Mouse (Mus musculus) limb, embryonic 10.5 days (tissue): ENCODE data around the gene Gm10964. TPM values are rescaled to one million over a fixed set of nuclear protein-coding genes. Genes with fewer than 3 reads are reported as not detected.

Experiments used
- DNase-seq: peaks from one replicate; pipeline ENCODE4 v3.0.0-alpha.2; 2017; ENCODE audit warnings: low spot score
- H3K27ac ChIP-seq: fragments of 300-500 bp; sonication (generic); 2 replicates; pipeline ENCODE4 v1.5.1; 2016; ENCODE audit warnings: mild to moderate bottlenecking
- H3K27me3 ChIP-seq: fragments of 300-500 bp; sonication (generic); 2 replicates; pipeline ENCODE4 v1.6.1; 2016; ENCODE audit warnings: low read depth, mild to moderate bottlenecking; ENCODE audit not compliant: poor library complexity, severe bottlenecking
- H3K36me3 ChIP-seq: fragments of 300-500 bp; sonication (generic); 2 replicates; pipeline ENCODE4 v1.6.1; 2016; ENCODE audit warnings: mild to moderate bottlenecking, moderate library complexity
- H3K4me1 ChIP-seq: fragments of 300-500 bp; sonication (generic); 2 replicates; pipeline ENCODE4 v1.6.1; 2016
- H3K4me3 ChIP-seq: fragments of 300-500 bp; sonication (generic); 2 replicates; pipeline ENCODE4 v1.5.1; 2016; ENCODE audit warnings: mild to moderate bottlenecking, moderate library complexity
- H3K9me3 ChIP-seq: fragments of 300-500 bp; sonication (generic); replicated peaks from 2 replicates; pipeline ENCODE4 v1.6.1; 2016; ENCODE audit warnings: mild to moderate bottlenecking
- WGBS: fragments of 180-500 bp; shearing (Covaris S2); methylation state at CpG from one replicate; pipeline ENCODE4 v1.1.7; 2016; 5-methylcytosine and 5-hydroxymethylcytosine counted together
- polyA plus RNA-seq: library from polyadenylated mRNA; unstranded; fragments of >200 nt; fragmentation: Nextera tagmentation; extraction: Ambion mirVana; gene quantifications from 2 replicates; pipeline ENCODE4 v1.2.1, GENCODE M21; 2016

The Gm10964 gene
- polyA plus RNA-seq, 1 experiment from 2014 or later: not detected

DNA sequence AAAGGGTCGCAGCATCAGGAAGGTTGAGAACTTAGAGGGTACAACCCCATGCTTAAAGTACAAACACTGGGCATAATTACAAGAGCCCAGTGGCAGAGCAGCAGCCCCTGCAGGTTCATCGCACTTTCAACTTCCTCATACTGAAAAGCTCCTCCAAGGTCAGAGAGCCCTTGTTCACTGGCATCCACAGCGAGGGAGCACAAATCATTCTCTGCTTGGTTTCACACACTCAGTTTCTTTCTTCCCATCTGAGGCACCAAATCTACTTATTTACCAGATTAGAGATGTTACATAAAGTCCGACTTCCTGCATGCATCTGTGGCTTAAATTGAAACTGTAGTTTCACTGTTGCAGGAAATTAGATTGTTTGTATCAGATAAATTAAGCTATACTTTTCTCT is 33.7 kb downstream of the Gm10964 start:
- Histone ChIP-seq H3K36me3 (peaks cover 78% of the 10 kb centered on the region), H3K27ac (no peak overlapping the region), H3K27me3 (no peaks in the 10 kb centered on the region), H3K4me1 (no peaks in the 10 kb centered on the region), H3K4me3 (no peak overlapping the region), H3K9me3 (no peaks in the 10 kb centered on the region)
- DNase-seq: no peak
- 92% methylated on average over 4 of the region's 4 CpGs for WGBS

DNA sequence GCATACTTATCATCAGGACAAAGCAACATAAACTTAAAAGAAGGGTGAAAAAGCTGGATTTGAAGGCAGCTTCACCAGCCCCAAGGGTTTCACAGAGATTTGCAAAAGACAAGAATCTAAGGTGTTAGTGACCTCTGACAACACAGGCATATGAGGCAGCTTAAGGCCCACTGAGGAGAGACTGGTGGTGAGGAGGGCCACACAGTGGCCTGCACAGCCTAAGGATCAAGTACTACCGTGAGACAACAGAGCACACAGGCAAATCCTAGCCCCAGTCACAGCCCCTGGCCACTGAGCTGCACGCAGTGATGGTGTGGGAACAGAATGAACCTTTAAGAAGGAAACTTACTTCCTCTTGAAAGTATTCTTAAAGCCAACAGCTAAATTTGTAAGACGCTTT is 34.3 kb downstream of the Gm10964 start:
- 88% methylated on average over 3 of the region's 3 CpGs for WGBS
- Histone ChIP-seq H3K27ac (no peak overlapping the region), H3K4me1 (no peaks in the 10 kb centered on the region)

GRCm38 (mm10) chr3:103774009-103774408 is 34.8 kb downstream of the Gm10964 start:
- H3K4me3 ChIP-seq: no peak overlapping the region

More for the DNA sequence above, 34.3 kb downstream of the Gm10964 start:
- Histone ChIP-seq H3K9me3 (no peaks in the 10 kb centered on the region), H3K36me3 (peaks cover 77% of the 10 kb centered on the region), H3K27me3 (no peaks in the 10 kb centered on the region), H3K4me3 (no peak overlapping the region)
- DNase-seq: no peak

DNA sequence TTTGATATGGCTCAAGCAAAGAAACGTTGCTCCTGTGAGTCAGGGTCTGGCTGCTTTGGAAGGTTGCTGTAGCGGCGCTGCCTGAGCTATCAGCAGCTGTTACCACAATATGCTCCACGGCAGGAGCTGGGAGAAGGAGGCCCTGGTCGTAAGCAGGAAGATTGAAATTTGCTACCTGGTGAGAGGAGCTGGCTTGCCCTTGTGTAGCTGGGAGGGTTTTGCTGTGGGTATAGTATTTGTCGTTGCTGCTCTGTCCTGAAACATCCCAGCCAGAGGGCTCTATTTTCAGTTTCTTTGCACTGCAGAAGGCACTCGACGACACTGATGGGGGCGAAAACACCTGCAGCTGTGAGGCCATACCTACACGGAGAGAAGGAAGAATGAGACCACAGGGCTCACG is 38.8 kb downstream of the Gm10964 start:
- Histone ChIP-seq H3K4me1 (no peaks in the 10 kb centered on the region), H3K9me3 (no peaks in the 10 kb centered on the region), H3K27ac (no peak overlapping the region), H3K4me3 (no peak overlapping the region), H3K27me3 (no peaks in the 10 kb centered on the region), H3K36me3 (peaks cover 43% of the 10 kb centered on the region)
- no peak for DNase-seq
- WGBS: 88% methylated on average over 11 of the region's 11 CpGs

More at GRCm38 (mm10) chr3:103774009-103774408, 34.8 kb downstream of the Gm10964 start:
- no peaks in the 10 kb centered on the region for H3K4me1 ChIP-seq
- H3K27me3 ChIP-seq: no peaks in the 10 kb centered on the region
- no peaks in the 10 kb centered on the region for H3K9me3 ChIP-seq
- DNase-seq: no peak
- no peak overlapping the region for H3K27ac ChIP-seq
- WGBS: 94% methylated on average over 15 of the region's 15 CpGs
- H3K36me3 ChIP-seq: peaks cover 72% of the 10 kb centered on the region

- no peak for DNase-seq
- WGBS: 91% methylated on average over 6 of the region's 6 CpGs
- H3K27me3 ChIP-seq: no peaks in the 10 kb centered on the region
- H3K36me3 ChIP-seq: peaks cover 38% of the 10 kb centered on the region
- no peaks in the 10 kb centered on the region; the same call in 1 of the 2 replicates for H3K4me1 ChIP-seq
- no peaks in the 10 kb centered on the region for H3K9me3 ChIP-seq
- H3K27ac ChIP-seq: no peak overlapping the region
- no peak overlapping the region for H3K4me3 ChIP-seq
These were observed 39.5 kb downstream of the Gm10964 start for GRCm38 (mm10) chr3:103778660-103779059.

- H3K27ac ChIP-seq: no peak overlapping the region
- H3K9me3 ChIP-seq: no peaks in the 10 kb centered on the region
- no peak overlapping the region for H3K4me3 ChIP-seq
- H3K27me3 ChIP-seq: no peaks in the 10 kb centered on the region
- WGBS: 92% methylated on average over 7 of the region's 7 CpGs
- peaks cover 34% of the 10 kb centered on the region for H3K36me3 ChIP-seq
- no peak for DNase-seq
- no peaks in the 10 kb centered on the region; the same call in 1 of the 2 replicates for H3K4me1 ChIP-seq
These were observed 40.0 kb downstream of the Gm10964 start for GRCm38 (mm10) chr3:103779183-103779582.

DNA sequence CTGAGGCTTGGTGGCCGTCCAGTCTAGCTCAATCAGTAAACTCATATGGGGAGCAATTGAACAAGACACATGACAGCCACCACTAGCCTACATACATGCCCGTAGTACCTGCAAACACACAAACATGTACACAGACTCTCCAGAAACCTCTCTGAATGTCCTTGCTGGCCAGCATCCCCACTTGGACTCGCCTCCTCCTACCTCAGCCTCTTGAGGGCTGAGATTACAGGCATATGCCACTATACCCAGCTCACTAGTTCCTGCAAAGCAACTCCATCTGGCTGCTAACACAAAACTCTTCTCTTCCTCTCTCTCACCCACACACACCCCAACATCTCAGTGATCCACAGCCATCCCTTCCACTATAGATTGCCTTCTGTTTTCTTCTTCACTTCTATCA is 41.1 kb downstream of the Gm10964 start:
- no peak overlapping the region for H3K4me3 ChIP-seq
- H3K27ac ChIP-seq: no peak overlapping the region
- no peaks in the 10 kb centered on the region for H3K9me3 ChIP-seq
- H3K36me3 ChIP-seq: peaks cover 27% of the 10 kb centered on the region
- no peaks in the 10 kb centered on the region; the same call in 1 of the 2 replicates for H3K4me1 ChIP-seq
- WGBS: 90% methylated on average over 3 of the region's 3 CpGs
- no peaks in the 10 kb centered on the region for H3K27me3 ChIP-seq
- no peak for DNase-seq

DNA sequence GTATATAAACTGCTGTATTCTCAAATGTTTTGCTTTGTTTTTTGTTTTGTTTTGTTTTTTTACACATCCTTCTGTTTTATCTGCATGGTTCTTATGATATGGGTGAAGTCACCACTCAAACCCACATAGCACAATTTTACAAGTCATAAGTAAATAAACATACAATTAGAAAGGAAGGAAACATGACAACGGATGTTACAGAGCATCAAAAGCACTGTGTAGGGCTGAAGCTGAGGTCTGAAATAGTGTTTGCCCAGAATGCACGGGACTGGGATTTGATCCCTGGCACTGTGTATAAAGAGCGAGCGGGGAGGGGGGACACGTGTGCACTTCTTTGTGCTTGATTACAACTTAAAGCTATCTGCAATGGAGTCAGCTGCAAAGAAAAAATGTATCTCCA is 41.6 kb downstream of the Gm10964 start:
- DNase-seq: no peak
- WGBS: 86% methylated on average over 5 of the region's 5 CpGs
- no peak overlapping the region for H3K4me3 ChIP-seq

DNA sequence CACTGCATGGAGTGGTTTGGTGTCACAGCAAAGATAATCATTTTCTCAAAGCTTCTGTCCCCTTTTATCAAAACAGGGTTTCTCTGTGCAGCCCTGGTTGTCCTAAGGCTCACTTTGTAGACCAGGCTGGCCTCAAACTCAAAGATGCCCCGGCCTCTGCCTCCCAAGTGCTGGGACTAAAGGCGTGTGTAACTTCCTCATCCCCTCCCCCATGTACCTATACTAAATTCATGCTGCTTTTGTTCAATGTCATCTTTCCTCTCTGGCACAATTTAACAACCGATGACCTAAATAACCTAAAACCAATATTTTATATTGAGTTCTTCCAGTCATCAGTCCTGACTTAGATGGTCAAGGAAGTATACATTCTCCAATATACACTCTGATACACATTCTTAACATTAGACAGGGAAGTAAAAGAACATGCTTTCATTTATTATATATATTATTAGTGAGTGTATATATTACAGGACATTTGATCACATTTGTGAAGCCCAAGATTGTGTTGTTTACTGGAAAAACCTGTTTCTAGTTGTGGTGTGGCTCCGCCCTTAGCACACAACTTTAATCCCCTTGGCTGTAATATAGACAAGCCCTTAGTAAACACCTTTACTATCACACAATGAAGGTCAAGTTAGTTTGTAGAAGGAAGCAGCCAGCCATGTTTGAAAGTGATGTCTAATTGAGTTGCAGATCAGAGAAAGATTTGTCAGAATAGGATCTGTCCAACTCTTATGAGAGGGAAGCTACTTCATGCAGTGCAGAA is 43.9 kb downstream of the Gm10964 start:
- DNase-seq: no peak
- no peaks in the 10 kb centered on the region; the same call in 1 of the 2 replicates for H3K4me1 ChIP-seq
- H3K36me3 ChIP-seq: peaks cover 3% of the 10 kb centered on the region
- no peak overlapping the region for H3K27ac ChIP-seq
- no peaks in the 10 kb centered on the region for H3K9me3 ChIP-seq
- no peak overlapping the region for H3K4me3 ChIP-seq
- H3K27me3 ChIP-seq: no peaks in the 10 kb centered on the region
- WGBS: 85% methylated on average over 4 of the region's 4 CpGs

More for the DNA sequence above, 41.6 kb downstream of the Gm10964 start:
- no peaks in the 10 kb centered on the region; the same call in 1 of the 2 replicates for H3K4me1 ChIP-seq
- H3K9me3 ChIP-seq: no peaks in the 10 kb centered on the region
- H3K27me3 ChIP-seq: no peaks in the 10 kb centered on the region
- H3K27ac ChIP-seq: no peak overlapping the region
- peaks cover 22% of the 10 kb centered on the region for H3K36me3 ChIP-seq

GRCm38 (mm10) chr3:103787225-103787624 is 48.1 kb downstream of the Gm10964 start:
- no peaks in the 10 kb centered on the region for H3K27me3 ChIP-seq
- H3K27ac ChIP-seq: no peak overlapping the region
- 69% methylated on average over 7 of the region's 7 CpGs for WGBS

GRCm38 (mm10) chr3:103789096-103789495 is 49.9 kb downstream of the Gm10964 start:
- no peak for DNase-seq
- Histone ChIP-seq H3K4me3 (no peak overlapping the region), H3K27ac (no peak overlapping the region), H3K4me1 (peaks cover 14% of the 10 kb centered on the region; the same call in 1 of the 2 replicates), H3K36me3 (no peaks in the 10 kb centered on the region), H3K27me3 (no peaks in the 10 kb centered on the region), H3K9me3 (no peaks in the 10 kb centered on the region)
- WGBS: 85% methylated on average over 7 of the region's 7 CpGs

More at GRCm38 (mm10) chr3:103787225-103787624, 48.1 kb downstream of the Gm10964 start:
- no peak for DNase-seq
- H3K36me3 ChIP-seq: no peaks in the 10 kb centered on the region
- no peaks in the 10 kb centered on the region for H3K9me3 ChIP-seq
- peaks cover 14% of the 10 kb centered on the region for H3K4me1 ChIP-seq
- H3K4me3 ChIP-seq: no peak overlapping the region

GRCm38 (mm10) chr3:103789891-103790345 is 50.8 kb downstream of the Gm10964 start:
- no peaks in the 10 kb centered on the region for H3K9me3 ChIP-seq
- peak overlapping the region; percentile 98 for H3K27ac ChIP-seq
- no peaks in the 10 kb centered on the region for H3K36me3 ChIP-seq
- peak; percentile 45 for DNase-seq
- H3K4me1 ChIP-seq: peaks cover 14% of the 10 kb centered on the region; the same call in 1 of the 2 replicates
- peak overlapping the region; percentile 98 for H3K4me3 ChIP-seq
- WGBS: 4% methylated on average over 14 of the region's 14 CpGs
- H3K27me3 ChIP-seq: no peaks in the 10 kb centered on the region

DNA sequence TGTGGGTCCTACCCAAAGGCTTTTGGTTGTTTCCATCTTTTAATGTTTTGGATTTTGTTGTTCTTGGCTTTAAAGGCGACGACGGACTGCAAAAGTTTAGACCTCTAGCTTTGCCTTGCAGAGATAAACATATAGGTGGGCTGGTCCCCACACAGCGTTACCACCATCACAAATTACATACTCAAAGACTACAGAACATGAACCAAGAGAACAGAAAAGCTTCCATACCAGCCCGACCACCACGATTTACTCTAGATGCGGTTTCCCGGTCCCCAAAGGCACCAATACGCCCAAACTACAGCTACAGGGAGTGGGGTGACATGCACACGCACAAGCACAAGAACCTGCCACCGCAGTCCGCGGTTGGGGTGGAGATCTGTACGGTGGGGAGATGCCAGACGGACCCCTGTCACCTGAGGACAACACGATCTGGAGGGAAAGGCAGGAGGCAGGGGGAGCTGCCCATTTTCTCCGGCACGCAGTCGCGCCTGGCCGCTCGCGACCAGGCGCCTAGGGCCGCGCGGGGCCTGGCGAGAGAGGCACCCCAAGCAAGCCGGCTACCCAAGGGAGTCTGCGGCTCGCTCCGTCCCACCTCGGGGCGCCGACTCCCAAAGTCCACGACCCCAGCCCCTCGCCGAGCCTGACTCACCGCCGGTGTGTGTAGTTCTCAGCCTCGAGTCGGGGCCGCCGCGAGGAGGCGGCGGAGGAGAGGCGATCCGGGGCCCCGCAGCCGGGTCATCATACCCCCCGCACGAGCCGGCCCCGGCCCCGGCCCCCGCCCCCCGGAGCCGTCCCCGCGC is 51.4 kb downstream of the Gm10964 start:
- no peaks in the 10 kb centered on the region for H3K27me3 ChIP-seq
- H3K36me3 ChIP-seq: no peaks in the 10 kb centered on the region
- peak overlapping the region; percentile 98 for H3K4me3 ChIP-seq
- H3K9me3 ChIP-seq: no peaks in the 10 kb centered on the region
- peaks cover 14% of the 10 kb centered on the region; the same call in 1 of the 2 replicates for H3K4me1 ChIP-seq
- peak; percentile 76 for DNase-seq
- H3K27ac ChIP-seq: peak overlapping the region; percentile 98
- WGBS: under 1% methylated on average over 55 of the region's 61 CpGs
